Mouse (Mus musculus): ENCODE data around the gene Vmn2r45. TPM values are rescaled to one million over a fixed set of nuclear protein-coding genes. Genes with fewer than 3 reads are reported as not detected.
"Not testable (repeated sequence)": the region's sequence is repeated elsewhere in the genome, so short reads cannot be mapped to it uniquely, and the experiment has no call there.

The Vmn2r45 gene
- polyA plus RNA-seq (2017; shearing (Covaris generic)): not detected

GRCm38 (mm10) chr7:8488975-8489374 is at the start of gene Vmn2r45:
TSS of gene Vmn2r45 (minus strand) at chr7:8489075.
- ATAC-seq: not testable (repeated sequence)

Other genes with a start within 250 kb of the Vmn2r45 start
- gene Vmn2r43, start 228.5 kb downstream of the Vmn2r45 start, polyA plus RNA-seq (2017; shearing (Covaris generic)): not detected
- not detected for gene Vmn2r44, start 105.7 kb downstream of the Vmn2r45 start, polyA plus RNA-seq (2017; shearing (Covaris generic))

Measured in activated CD4-positive, CD25-positive, alpha-beta regulatory T cell, adult 4 months (primary cell).